Mouse (Mus musculus) hindbrain, embryonic 11.5 days (tissue): Measurements from ENCODE around the gene St3gal4. TPM values are rescaled to one million over a fixed set of nuclear protein-coding genes. Genes with fewer than 3 reads are reported as not detected.

Source experiments
- ATAC-seq: fragments of 200-750 bp; cut with Nextera tagmentation; 2 replicates; pipeline ENCODE4 v1.8.0; 2017; ENCODE audit warnings: mild to moderate bottlenecking, moderate TSS enrichment, moderate library complexity; ENCODE audit not compliant: low FRiP score
- DNase-seq: peaks from one replicate; pipeline ENCODE4 v3.0.0-alpha.2; 2015; ENCODE audit warnings: low spot score
- H3K27ac ChIP-seq: fragments of 300-500 bp; sonication (generic); 2 replicates; pipeline ENCODE4 v1.5.1; 2014; ENCODE audit warnings: mild to moderate bottlenecking, low read depth, low read length
- H3K27me3 ChIP-seq: fragments of 300-500 bp; sonication (generic); 2 replicates; pipeline ENCODE4 v1.6.1; 2014; ENCODE audit warnings: mild to moderate bottlenecking, low read length, moderate library complexity, mixed read lengths; ENCODE audit not compliant: control insufficient read depth, insufficient read depth
- H3K36me3 ChIP-seq: fragments of 300-500 bp; sonication (generic); 2 replicates; pipeline ENCODE4 v1.6.1; 2014; ENCODE audit warnings: mild to moderate bottlenecking, low read length, moderate library complexity, mixed read lengths; ENCODE audit not compliant: control insufficient read depth, insufficient read depth
- H3K4me1 ChIP-seq: fragments of 300-500 bp; sonication (generic); replicated peaks from 2 replicates; pipeline ENCODE4 v1.6.1; 2014; ENCODE audit warnings: low read length, mixed read lengths; ENCODE audit not compliant: control insufficient read depth, insufficient read depth
- H3K4me2 ChIP-seq: fragments of 300-500 bp; sonication (generic); replicated peaks from 2 replicates; pipeline ENCODE4 v1.6.1; 2014; ENCODE audit warnings: mild to moderate bottlenecking, low read depth, low read length
- H3K4me3 ChIP-seq: fragments of 300-500 bp; sonication (generic); 2 replicates; pipeline ENCODE4 v1.5.1; 2014; ENCODE audit warnings: low read depth, low read length
- H3K9ac ChIP-seq: fragments of 300-500 bp; sonication (generic); 2 replicates; pipeline ENCODE4 v1.6.1; 2014; ENCODE audit warnings: low read depth, low read length
- H3K9me3 ChIP-seq: fragments of 300-500 bp; sonication (generic); 2 replicates; pipeline ENCODE4 v1.6.1; 2016; ENCODE audit warnings: low read length; ENCODE audit not compliant: control insufficient read depth
- WGBS: fragments of 180-500 bp; shearing (Covaris S2); extraction: QIAGEN DNeasy Blood & Tissue Kit; methylation state at CpG from one replicate; pipeline ENCODE4 v1.1.7; 2014; 5-methylcytosine and 5-hydroxymethylcytosine counted together
- polyA plus RNA-seq: library from polyadenylated mRNA; unstranded; fragments of >200 nt; fragmentation: Nextera tagmentation; extraction: Ambion mirVana; gene quantifications from 2 replicates; pipeline ENCODE4 v1.2.1, GENCODE M21; 2014

St3gal4 gene
- polyA plus RNA-seq, 1 experiment from 2014 or later = 11.7 TPM

- H3K27ac ChIP-seq = no peak overlapping the region
- no peak overlapping the region for H3K4me3 ChIP-seq
- H3K4me2 ChIP-seq = no peak overlapping the region
- DNase-seq (no peak), ATAC-seq (no peak)
- WGBS = 96% methylated on average over 2 of the region's 2 CpGs
- no peak overlapping the region for H3K9ac ChIP-seq
- no peaks in the 10 kb centered on the region for H3K9me3 ChIP-seq
- H3K4me1 ChIP-seq = no peaks in the 10 kb centered on the region
- no peaks in the 10 kb centered on the region for H3K27me3 ChIP-seq
- no peaks in the 10 kb centered on the region for H3K36me3 ChIP-seq
Measured at GRCm38 (mm10) chr9:35058596-35059354, 60.3 kb downstream of the St3gal4 start.

- Histone ChIP-seq H3K4me1 (no peaks in the 10 kb centered on the region), H3K4me2 (no peak overlapping the region), H3K27ac (no peak overlapping the region), H3K9me3 (no peaks in the 10 kb centered on the region), H3K9ac (no peak overlapping the region), H3K27me3 (no peaks in the 10 kb centered on the region), H3K4me3 (no peak overlapping the region), H3K36me3 (no peaks in the 10 kb centered on the region; the same call in 1 of the 2 replicates)
- DNase-seq (no peak), ATAC-seq (no peak)
- 90% methylated on average over 4 of the region's 4 CpGs for WGBS
Measured at GRCm38 (mm10) chr9:35058186-35058585, 60.9 kb downstream of the St3gal4 start.

GRCm38 (mm10) chr9:35057631-35058030, 61.4 kb downstream of the St3gal4 start:
- H3K4me2 ChIP-seq = no peak overlapping the region
- H3K27me3 ChIP-seq = no peaks in the 10 kb centered on the region
- H3K4me1 ChIP-seq = no peaks in the 10 kb centered on the region
- ATAC-seq (no peak), DNase-seq (no peak)
- H3K9ac ChIP-seq = no peak overlapping the region
- no peak overlapping the region for H3K4me3 ChIP-seq
- H3K9me3 ChIP-seq = no peaks in the 10 kb centered on the region
- 87% methylated on average over 6 of the region's 6 CpGs for whole genome bisulfite sequencing
- H3K27ac ChIP-seq = no peak overlapping the region
- no peaks in the 10 kb centered on the region; the same call in 1 of the 2 replicates for H3K36me3 ChIP-seq

GRCm38 (mm10) chr9:35056611-35057010, 62.5 kb downstream of the St3gal4 start:
- WGBS = 88% methylated on average over 3 of the region's 3 CpGs
- H3K4me2 ChIP-seq = no peak overlapping the region
- DNase-seq = no peak

GRCm38 (mm10) chr9:35055528-35056330, 63.3 kb downstream of the St3gal4 start:
- Histone ChIP-seq H3K4me2 (no peak overlapping the region), H3K4me1 (no peaks in the 10 kb centered on the region), H3K36me3 (no peaks in the 10 kb centered on the region; the same call in 1 of the 2 replicates), H3K9me3 (no peaks in the 10 kb centered on the region), H3K9ac (no peak overlapping the region), H3K4me3 (no peak overlapping the region), H3K27ac (no peak overlapping the region), H3K27me3 (no peaks in the 10 kb centered on the region)
- DNase-seq (no peak), ATAC-seq (no peak)
- WGBS = 86% methylated on average over 11 of the region's 11 CpGs

More at GRCm38 (mm10) chr9:35056611-35057010, 62.5 kb downstream of the St3gal4 start:
- no peaks in the 10 kb centered on the region; the same call in 1 of the 2 replicates for H3K36me3 ChIP-seq
- no peaks in the 10 kb centered on the region for H3K9me3 ChIP-seq
- no peak for ATAC-seq
- H3K27me3 ChIP-seq = no peaks in the 10 kb centered on the region
- H3K4me1 ChIP-seq = no peaks in the 10 kb centered on the region
- H3K4me3 ChIP-seq = no peak overlapping the region
- no peak overlapping the region for H3K9ac ChIP-seq
- H3K27ac ChIP-seq = no peak overlapping the region

GRCm38 (mm10) chr9:35053669-35054068, 65.4 kb downstream of the St3gal4 start:
- Histone ChIP-seq H3K27me3 (no peaks in the 10 kb centered on the region), H3K4me1 (no peaks in the 10 kb centered on the region), H3K9ac (no peak overlapping the region), H3K4me3 (no peak overlapping the region), H3K36me3 (no peaks in the 10 kb centered on the region; the same call in 1 of the 2 replicates), H3K9me3 (no peaks in the 10 kb centered on the region), H3K27ac (no peak overlapping the region), H3K4me2 (no peak overlapping the region)
- 96% methylated on average over 3 of the region's 3 CpGs for WGBS
- ATAC-seq (no peak), DNase-seq (no peak)

- ATAC-seq (no peak), DNase-seq (no peak)
- Histone ChIP-seq H3K9me3 (no peaks in the 10 kb centered on the region), H3K27ac (no peak overlapping the region), H3K4me3 (no peak overlapping the region), H3K4me2 (no peak overlapping the region), H3K27me3 (no peaks in the 10 kb centered on the region), H3K9ac (no peak overlapping the region), H3K36me3 (no peaks in the 10 kb centered on the region; the same call in 1 of the 2 replicates), H3K4me1 (no peaks in the 10 kb centered on the region)
- WGBS = 95% methylated on average over 16 of the region's 16 CpGs
Measured at GRCm38 (mm10) chr9:35053081-35053480, 66.0 kb downstream of the St3gal4 start.

- no peaks in the 10 kb centered on the region for H3K4me1 ChIP-seq
- ATAC-seq (no peak), DNase-seq (no peak)
- H3K27me3 ChIP-seq = no peaks in the 10 kb centered on the region
- 84% methylated on average over 4 of the region's 4 CpGs for WGBS
- no peak overlapping the region for H3K9ac ChIP-seq
- no peak overlapping the region for H3K4me3 ChIP-seq
- H3K36me3 ChIP-seq = no peaks in the 10 kb centered on the region; the same call in 1 of the 2 replicates
- H3K27ac ChIP-seq = no peak overlapping the region
- no peak overlapping the region for H3K4me2 ChIP-seq
- H3K9me3 ChIP-seq = no peaks in the 10 kb centered on the region
Measured at GRCm38 (mm10) chr9:35052671-35053070, 66.4 kb downstream of the St3gal4 start.
